Mouse (Mus musculus): ENCODE measurements around the gene Mapk10.

- TF ChIP-seq POLR2A (IDR thresholded peaks at IDR 0.05; ENCODE audit: borderline replicate concordance, extremely low read depth, low read depth, low read length) (no peak), CTCF (IDR thresholded peaks at IDR 0.05; ENCODE audit: insufficient read depth, low read length) (no peak)
These were observed 125.3 kb downstream of the Mapk10 start for GRCm38 (mm10) chr5:103085844-103086243.
